Mouse (Mus musculus): ENCODE measurements around the gene Frs2. TPM values are rescaled to one million over a fixed set of nuclear protein-coding genes. Genes with fewer than 3 reads are reported as not detected.

The Frs2 gene
- total RNA-seq (2014; rRNA removed) (17.0 and 28.7 TPM in 2 replicates), polyA plus RNA-seq (2015; fragmentation: Nextera tagmentation; extraction: Ambion mirVana) (11.3 and 17.2 TPM in 2 replicates)

GRCm38 (mm10) chr10:117148361-117149003 is at the start of gene Frs2:
Frs2 (minus strand) TSS chr10:117148534.
- Histone ChIP-seq H3K9me3 (ENCODE audit: low read length) (no peaks in the 10 kb centered on the region), H3K27me3 (ENCODE audit: insufficient read depth, low read length) (peaks cover 7% of the 10 kb centered on the region), H3K4me2 (ENCODE audit: low read depth) (peak within 1 kb of the TSS; percentile 69), H3K4me3 (ENCODE audit: low read depth, low read length) (peak within 1 kb of the TSS; percentile 99), H3K36me3 (ENCODE audit: insufficient read depth) (no peaks in the 10 kb centered on the region), H3K4me1 (ENCODE audit: insufficient read depth) (peaks cover 10% of the 10 kb centered on the region; the same call in 1 of the 2 replicates), H3K27ac (ENCODE audit: low read depth, low read length) (peak within 1 kb of the TSS; percentile 89), H3K9ac (peak within 1 kb of the TSS; percentile 91)
- ATAC-seq, result peak; percentile 98
- DNase-seq, result peak; percentile 93
- 4% methylated on average over 47 of the region's 57 CpGs for WGBS
- no peak for TF ChIP-seq CTCF (IDR thresholded peaks at IDR 0.05; ENCODE audit: low read depth)

GRCm38 (mm10) chr10:117196696-117197095 is 48.4 kb upstream of the Frs2 start:
- DNase-seq (no peak), ATAC-seq (no peak)
- TF ChIP-seq CTCF (IDR thresholded peaks at IDR 0.05; ENCODE audit: low read depth), result no peak
- H3K4me2 ChIP-seq (ENCODE audit: low read depth), result no peak overlapping the region
- H3K4me3 ChIP-seq (ENCODE audit: low read depth, low read length), result no peak overlapping the region
- no peaks in the 10 kb centered on the region for H3K27me3 ChIP-seq (ENCODE audit: insufficient read depth, low read length)
- H3K27ac ChIP-seq (ENCODE audit: low read depth, low read length), result no peak overlapping the region
- 85% methylated on average over 3 of the region's 3 CpGs for WGBS
- no peaks in the 10 kb centered on the region for H3K4me1 ChIP-seq (ENCODE audit: insufficient read depth)
- no peak overlapping the region for H3K9ac ChIP-seq
- no peaks in the 10 kb centered on the region for H3K9me3 ChIP-seq (ENCODE audit: low read length)
- no peaks in the 10 kb centered on the region for H3K36me3 ChIP-seq (ENCODE audit: insufficient read depth)

DNA sequence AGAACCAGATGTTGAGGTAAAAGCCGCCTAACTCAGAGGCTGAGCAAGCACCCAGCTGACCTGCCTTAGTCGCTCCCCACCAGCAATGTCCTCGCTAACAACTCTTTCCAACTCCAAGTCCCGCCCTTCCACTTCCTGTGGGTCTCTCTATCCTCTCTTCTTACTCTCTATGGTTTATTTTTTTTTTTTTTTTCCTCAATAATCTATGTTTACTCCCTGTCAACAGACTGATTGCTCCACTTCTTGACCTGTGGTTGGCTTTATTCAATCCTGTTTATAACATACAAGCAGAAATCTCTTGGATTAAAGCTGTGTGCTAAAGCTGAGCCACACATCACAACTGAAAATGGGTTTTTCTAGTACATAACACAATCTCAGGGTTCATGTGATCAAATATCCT is 47.4 kb upstream of the Frs2 start:
- no peak overlapping the region for H3K4me2 ChIP-seq (ENCODE audit: low read depth)
- H3K27ac ChIP-seq (ENCODE audit: low read depth, low read length), result no peak overlapping the region
- no peaks in the 10 kb centered on the region for H3K27me3 ChIP-seq (ENCODE audit: insufficient read depth, low read length)
- no peak overlapping the region for H3K9ac ChIP-seq
- WGBS, result 97% methylated on average over 4 of the region's 4 CpGs
- H3K9me3 ChIP-seq (ENCODE audit: low read length), result no peaks in the 10 kb centered on the region
- DNase-seq (no peak), ATAC-seq (no peak)
- no peaks in the 10 kb centered on the region for H3K4me1 ChIP-seq (ENCODE audit: insufficient read depth)
- H3K4me3 ChIP-seq (ENCODE audit: low read depth, low read length), result no peak overlapping the region
- H3K36me3 ChIP-seq (ENCODE audit: insufficient read depth), result no peaks in the 10 kb centered on the region
- no peak for TF ChIP-seq CTCF (IDR thresholded peaks at IDR 0.05; ENCODE audit: low read depth)

- Histone ChIP-seq H3K9ac (no peak overlapping the region), H3K4me2 (ENCODE audit: low read depth) (no peak overlapping the region), H3K4me3 (ENCODE audit: low read depth, low read length) (no peak overlapping the region), H3K27ac (ENCODE audit: low read depth, low read length) (no peak overlapping the region), H3K9me3 (ENCODE audit: low read length) (no peaks in the 10 kb centered on the region), H3K4me1 (ENCODE audit: insufficient read depth) (no peaks in the 10 kb centered on the region), H3K27me3 (ENCODE audit: insufficient read depth, low read length) (no peaks in the 10 kb centered on the region), H3K36me3 (ENCODE audit: insufficient read depth) (no peaks in the 10 kb centered on the region)
- WGBS, result 95% methylated on average over 12 of the region's 12 CpGs
- DNase-seq, result no peak
- no peak for ATAC-seq
- no peak for TF ChIP-seq CTCF (IDR thresholded peaks at IDR 0.05; ENCODE audit: low read depth)
Measured at GRCm38 (mm10) chr10:117195005-117195404, 46.7 kb upstream of the Frs2 start.

GRCm38 (mm10) chr10:117193364-117193763 is 45.0 kb upstream of the Frs2 start:
- H3K27ac ChIP-seq (ENCODE audit: low read depth, low read length), result no peak overlapping the region
- DNase-seq (no peak), ATAC-seq (no peak)
- 74% methylated on average over 5 of the region's 5 CpGs for WGBS
- H3K4me2 ChIP-seq (ENCODE audit: low read depth), result no peak overlapping the region
- H3K9me3 ChIP-seq (ENCODE audit: low read length), result no peaks in the 10 kb centered on the region
- no peaks in the 10 kb centered on the region for H3K36me3 ChIP-seq (ENCODE audit: insufficient read depth)
- no peaks in the 10 kb centered on the region for H3K27me3 ChIP-seq (ENCODE audit: insufficient read depth, low read length)
- no peak for TF ChIP-seq CTCF (IDR thresholded peaks at IDR 0.05; ENCODE audit: low read depth)
- H3K4me3 ChIP-seq (ENCODE audit: low read depth, low read length), result no peak overlapping the region
- no peak overlapping the region for H3K9ac ChIP-seq
- no peaks in the 10 kb centered on the region for H3K4me1 ChIP-seq (ENCODE audit: insufficient read depth)

GRCm38 (mm10) chr10:117185399-117186089 is 37.2 kb upstream of the Frs2 start:
- 64% methylated on average over 9 of the region's 9 CpGs for WGBS
- no peaks in the 10 kb centered on the region for H3K4me1 ChIP-seq (ENCODE audit: insufficient read depth)
- no peaks in the 10 kb centered on the region for H3K27me3 ChIP-seq (ENCODE audit: insufficient read depth, low read length)
- ATAC-seq (no peak), DNase-seq (no peak)
- no peak overlapping the region for H3K4me3 ChIP-seq (ENCODE audit: low read depth, low read length)
- no peaks in the 10 kb centered on the region for H3K9me3 ChIP-seq (ENCODE audit: low read length)
- H3K4me2 ChIP-seq (ENCODE audit: low read depth), result no peak overlapping the region
- H3K9ac ChIP-seq, result no peak overlapping the region
- no peaks in the 10 kb centered on the region for H3K36me3 ChIP-seq (ENCODE audit: insufficient read depth)
- no peak for TF ChIP-seq CTCF (IDR thresholded peaks at IDR 0.05; ENCODE audit: low read depth)
- no peak overlapping the region for H3K27ac ChIP-seq (ENCODE audit: low read depth, low read length)

- H3K4me2 ChIP-seq (ENCODE audit: low read depth), result no peak overlapping the region
- H3K27me3 ChIP-seq (ENCODE audit: insufficient read depth, low read length), result no peaks in the 10 kb centered on the region
- H3K9ac ChIP-seq, result no peak overlapping the region
- 64% methylated on average over 3 of the region's 3 CpGs for WGBS
- H3K36me3 ChIP-seq (ENCODE audit: insufficient read depth), result no peaks in the 10 kb centered on the region
- ATAC-seq, result no peak
- H3K4me3 ChIP-seq (ENCODE audit: low read depth, low read length), result no peak overlapping the region
- H3K9me3 ChIP-seq (ENCODE audit: low read length), result no peaks in the 10 kb centered on the region
- no peak overlapping the region for H3K27ac ChIP-seq (ENCODE audit: low read depth, low read length)
- H3K4me1 ChIP-seq (ENCODE audit: insufficient read depth), result no peaks in the 10 kb centered on the region
- no peak for TF ChIP-seq CTCF (IDR thresholded peaks at IDR 0.05; ENCODE audit: low read depth)
- no peak for DNase-seq
Measured at GRCm38 (mm10) chr10:117181098-117181497, 32.8 kb upstream of the Frs2 start.
